Mouse (Mus musculus) T-cell, adult 2 months (primary cell): ENCODE data around the gene Tbc1d8.
A peak's percentile ranks its signal among the peaks of the same experiment; 100 is the strongest.

Experiments used
- DNase-seq: peaks from one replicate; pipeline ENCODE4 v3.0.0; 2022; ENCODE audit warnings: low spot score

The Tbc1d8 gene

GRCm38 (mm10) chr1:39394096-39394495 lies 84.5 kb downstream of the Tbc1d8 start:
- no peak for DNase-seq

- no peak for DNase-seq
These were observed 85.2 kb downstream of the Tbc1d8 start for GRCm38 (mm10) chr1:39393217-39393867.

- DNase-seq, result peak; percentile 55
These were observed 86.4 kb downstream of the Tbc1d8 start for GRCm38 (mm10) chr1:39392189-39392588.

- no peak for DNase-seq
These were observed 86.9 kb downstream of the Tbc1d8 start for GRCm38 (mm10) chr1:39391652-39392051.

GRCm38 (mm10) chr1:39389338-39389737 lies 89.2 kb downstream of the Tbc1d8 start:
- DNase-seq, result no peak

GRCm38 (mm10) chr1:39388163-39388562 lies 90.4 kb downstream of the Tbc1d8 start:
- DNase-seq, result no peak

GRCm38 (mm10) chr1:39387497-39387896 lies 91.1 kb downstream of the Tbc1d8 start:
- DNase-seq, result no peak

GRCm38 (mm10) chr1:39386456-39386855 lies 92.1 kb downstream of the Tbc1d8 start:
- no peak for DNase-seq

- no peak for DNase-seq
These were observed 93.6 kb downstream of the Tbc1d8 start for GRCm38 (mm10) chr1:39384914-39385313.

- no peak for DNase-seq
These were observed 97.5 kb downstream of the Tbc1d8 start for GRCm38 (mm10) chr1:39381017-39381416.

GRCm38 (mm10) chr1:39379021-39379420 lies 99.5 kb downstream of the Tbc1d8 start:
- no peak for DNase-seq

- DNase-seq, result no peak
These were observed 100.0 kb downstream of the Tbc1d8 start for GRCm38 (mm10) chr1:39378540-39378939.

- DNase-seq, result no peak
These were observed 101.8 kb downstream of the Tbc1d8 start for GRCm38 (mm10) chr1:39376726-39377240.

- no peak for DNase-seq
These were observed 102.4 kb downstream of the Tbc1d8 start for GRCm38 (mm10) chr1:39376121-39376520.

GRCm38 (mm10) chr1:39374231-39374809 lies 104.2 kb downstream of the Tbc1d8 start:
- no peak for DNase-seq

- DNase-seq, result no peak
These were observed 105.2 kb downstream of the Tbc1d8 start for GRCm38 (mm10) chr1:39373378-39373777.

GRCm38 (mm10) chr1:39372220-39372843 lies 106.2 kb downstream of the Tbc1d8 start:
- no peak for DNase-seq

- no peak for DNase-seq
These were observed 108.1 kb downstream of the Tbc1d8 start for GRCm38 (mm10) chr1:39370431-39370830.

GRCm38 (mm10) chr1:39368267-39368841 lies 110.2 kb downstream of the Tbc1d8 start:
- DNase-seq, result no peak

- peak; percentile 97 for DNase-seq
These were observed 110.8 kb downstream of the Tbc1d8 start, which contains the start of gene Rpl31 for GRCm38 (mm10) chr1:39367601-39368266. Gene Rpl31, plus strand, starts transcription at chr1:39367842.

GRCm38 (mm10) chr1:39367045-39367444 lies 111.5 kb downstream of the Tbc1d8 start:
- no peak for DNase-seq

GRCm38 (mm10) chr1:39365562-39365961 lies 113.0 kb downstream of the Tbc1d8 start:
- no peak for DNase-seq
